Mouse (Mus musculus): ENCODE data around the gene Fig4. TPM values are rescaled to one million over a fixed set of nuclear protein-coding genes. Genes with fewer than 3 reads are reported as not detected.
A peak's percentile ranks its signal among the peaks of the same experiment; 100 is the strongest.

Fig4 gene
- total RNA-seq (2021): 10 to 100 TPM; 30.1 to 31.5 TPM
- long read RNA-seq, experiment 1, transcript Fig4-201 (23 exons, 3,282 nt): major isoform, 58 of 63 reads
- long read RNA-seq, experiment 1, partial matches to known transcripts: 3 of 63 reads
- long read RNA-seq, experiment 1, other reads (novel, unspliced or antisense): 2 of 63 reads
- long read RNA-seq, experiment 2, transcript Fig4-201 (23 exons, 3,282 nt): major isoform, 39 of 44 reads
- long read RNA-seq, experiment 2, partial matches to known transcripts: 0 of 44 reads
- long read RNA-seq, experiment 2, other reads (novel, unspliced or antisense): 5 of 44 reads

GRCm38 (mm10) chr10:41302689-41303431 lies at the start of gene Fig4:
TSS of gene Fig4 (minus strand) at chr10:41303260.
- intact Hi-C loops (cut with DNase I): loop anchor here (10.0 kb wide), 2 partner anchors 92 to 202 kb away; no protein-coding TSS in a partner anchor
- DNase-seq (ENCODE audit: low spot score in 2 of 2): peak; percentile 87 to 91

DNA sequence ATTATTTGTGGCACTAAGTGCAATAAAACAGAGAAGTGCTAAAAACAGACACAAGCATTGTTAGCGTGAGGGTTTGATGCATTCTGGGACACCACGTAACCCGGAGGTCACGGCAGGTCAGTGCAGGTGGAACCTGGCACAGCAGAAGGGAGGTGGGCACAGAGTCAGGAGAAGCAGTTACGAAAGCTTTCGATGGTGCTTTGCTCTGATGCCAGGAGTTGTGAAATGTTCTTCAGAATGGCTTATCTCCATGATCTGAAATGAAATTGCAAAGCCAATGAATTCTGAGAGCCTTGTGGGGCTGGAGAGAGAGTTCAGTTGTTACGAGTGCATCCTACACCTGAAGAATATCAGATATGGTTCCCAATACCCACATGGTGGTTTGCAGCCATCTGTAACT lies 38.3 kb upstream of the Fig4 start:
- DNase-seq (ENCODE audit: low spot score in 2 of 2): no peak
- intact Hi-C loops (cut with DNase I): no loop called here

GRCm38 (mm10) chr10:41332533-41333043 lies 29.5 kb upstream of the Fig4 start:
- no peak for DNase-seq (ENCODE audit: low spot score in 2 of 2)
- intact Hi-C loops (cut with DNase I): no loop called here

- peak in 1 of 2 experiments; percentile 28 for DNase-seq (ENCODE audit: low spot score in 2 of 2)
- intact Hi-C loops (cut with DNase I): no loop called here
Measured at GRCm38 (mm10) chr10:41315866-41316265, 12.8 kb upstream of the Fig4 start.

- no peak for DNase-seq (ENCODE audit: low spot score in 2 of 2)
- intact Hi-C loops (cut with DNase I): loop anchor here (10.0 kb wide), 2 partner anchors 87 to 197 kb away; no protein-coding TSS in a partner anchor
Measured at GRCm38 (mm10) chr10:41308205-41308604, 5.1 kb upstream of the Fig4 start.

- no peak for DNase-seq (ENCODE audit: low spot score in 2 of 2)
- intact Hi-C loops (cut with DNase I): loop anchor here (10.0 kb wide), 2 partner anchors 90 to 200 kb away; no protein-coding TSS in a partner anchor
Measured at GRCm38 (mm10) chr10:41304961-41305455, 1.9 kb upstream of the Fig4 start.

GRCm38 (mm10) chr10:41303639-41304444 lies 782 bp upstream of the Fig4 start, which contains the start of gene Ak9:
TSS of gene Ak9 (plus strand) at chr10:41303980.
- peak; percentile 86 to 88 for DNase-seq (ENCODE audit: low spot score in 2 of 2)
- intact Hi-C loops (cut with DNase I): loop anchor here (10.0 kb wide), 2 partner anchors 91 to 201 kb away; no protein-coding TSS in a partner anchor

DNA sequence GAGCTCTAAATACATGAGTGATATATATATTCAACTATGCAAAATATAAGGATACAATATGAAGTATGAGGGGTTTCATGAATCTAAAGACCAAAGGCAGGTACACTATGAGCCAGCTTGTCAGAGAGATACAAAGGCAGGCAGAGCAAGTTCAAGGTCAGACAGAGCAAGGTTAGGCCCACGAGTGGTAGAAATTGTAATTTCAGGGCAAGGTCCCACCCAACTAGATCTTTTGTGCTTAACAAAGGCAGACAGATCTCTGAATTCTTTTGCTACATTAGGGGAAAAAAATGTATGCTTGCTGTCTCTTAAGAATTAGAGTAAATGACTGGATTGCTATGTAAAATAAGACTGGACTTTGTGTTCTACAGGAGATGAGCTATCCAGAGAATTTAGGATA lies 2.9 kb downstream of the Fig4 start:
- intact Hi-C loops (cut with DNase I): loop anchor here (10.0 kb wide), 2 partner anchors 95 to 205 kb away; no protein-coding TSS in a partner anchor
- no peak for DNase-seq (ENCODE audit: low spot score in 2 of 2)

DNA sequence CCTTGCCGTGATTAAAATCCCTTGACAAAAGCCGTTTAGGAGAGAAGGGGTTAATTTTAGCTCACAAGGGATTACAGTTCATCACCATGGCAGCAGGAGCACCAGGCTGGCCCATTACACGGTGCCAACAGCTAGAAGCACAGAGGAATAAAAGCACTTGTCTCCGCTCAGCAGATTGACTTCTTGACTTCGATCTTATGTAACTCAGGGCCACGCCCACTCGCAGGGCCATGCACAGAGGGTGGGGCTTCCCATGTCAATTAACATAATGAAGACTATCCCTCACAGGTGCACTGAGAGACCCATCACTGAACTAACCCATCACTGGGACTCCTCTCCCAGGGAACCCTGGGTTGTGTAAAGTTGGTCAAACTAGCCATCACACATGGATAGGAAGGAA lies 7.9 kb downstream of the Fig4 start:
- DNase-seq (ENCODE audit: low spot score in 2 of 2): no peak
- intact Hi-C loops (cut with DNase I): no loop called here

GRCm38 (mm10) chr10:41294734-41295133 lies 8.3 kb downstream of the Fig4 start:
- intact Hi-C loops (cut with DNase I): no loop called here

DNA sequence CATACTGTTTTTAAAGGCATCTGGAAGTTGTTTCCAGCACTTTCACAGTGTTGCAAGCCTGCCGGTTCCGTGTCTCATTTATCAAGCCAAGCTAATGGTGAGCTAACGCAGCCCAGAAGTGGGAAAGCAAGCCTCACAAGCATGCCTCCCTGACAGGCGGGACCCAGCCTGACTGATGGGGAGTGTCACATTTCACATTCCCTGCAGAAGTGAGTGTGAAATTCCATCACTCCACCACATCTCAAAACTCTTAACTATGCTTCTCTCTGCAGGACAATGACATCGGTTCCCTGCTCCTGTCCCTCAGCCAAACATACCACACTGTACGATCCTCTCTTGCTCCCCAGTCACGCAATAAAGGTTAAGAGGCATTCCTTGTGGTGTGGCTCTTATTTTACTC lies 10.0 kb downstream of the Fig4 start:
- DNase-seq (ENCODE audit: low spot score in 2 of 2): no peak
- intact Hi-C loops (cut with DNase I): no loop called here

More at GRCm38 (mm10) chr10:41294734-41295133, 8.3 kb downstream of the Fig4 start:
- DNase-seq (ENCODE audit: low spot score in 2 of 2): no peak

DNA sequence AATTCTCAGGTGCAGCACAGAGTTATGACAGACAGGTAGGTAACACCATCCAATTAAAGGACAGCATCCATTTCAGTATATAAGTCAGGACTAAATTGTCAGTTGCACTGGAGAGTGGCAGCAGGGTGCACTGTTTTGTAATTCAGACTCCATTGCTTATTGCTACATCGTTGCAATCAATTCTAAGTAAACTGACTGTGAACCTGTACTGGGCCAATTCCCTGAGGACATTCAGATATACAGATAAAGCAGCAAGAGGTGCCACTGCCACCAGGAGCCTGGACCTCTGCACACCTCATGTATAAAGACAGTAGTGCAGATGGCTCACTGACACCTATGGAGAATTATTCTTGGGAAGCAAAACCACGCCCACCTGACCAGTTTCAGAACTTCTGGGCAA lies 12.0 kb downstream of the Fig4 start:
- DNase-seq (ENCODE audit: low spot score in 2 of 2): no peak
- intact Hi-C loops (cut with DNase I): no loop called here

- DNase-seq (ENCODE audit: low spot score in 2 of 2): peak; percentile 91
- intact Hi-C loops (cut with DNase I): loop anchor here (10.0 kb wide), 2 partner anchors 214 to 634 kb away; partner anchors contain the start of gene Gpr6
Measured at GRCm38 (mm10) chr10:41288771-41289415, 14.2 kb downstream of the Fig4 start.

- intact Hi-C loops (cut with DNase I): loop anchor here (10.0 kb wide), 2 partner anchors 213 to 633 kb away; partner anchors contain the start of gene Gpr6
- DNase-seq (ENCODE audit: low spot score in 2 of 2): no peak
Measured at GRCm38 (mm10) chr10:41288074-41288473, 15.0 kb downstream of the Fig4 start.

DNA sequence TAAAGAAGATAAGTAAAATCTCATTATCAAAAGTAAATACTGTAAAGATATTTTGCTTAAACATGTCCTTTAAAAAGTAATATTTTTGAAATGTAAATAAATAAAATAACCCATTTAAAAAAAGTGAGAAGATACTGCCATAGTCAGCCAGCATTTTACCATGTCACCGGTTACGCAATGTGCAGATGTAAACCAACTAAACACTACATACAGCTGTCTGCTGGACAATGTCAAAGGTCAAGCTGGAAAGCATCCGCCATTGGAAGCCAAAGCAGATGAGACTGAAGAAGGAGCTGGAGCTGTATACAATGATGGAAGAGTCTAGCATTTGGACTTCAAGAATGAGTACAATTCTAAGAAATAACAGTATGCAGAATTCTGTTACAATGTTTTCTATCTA lies 15.4 kb downstream of the Fig4 start:
- DNase-seq (ENCODE audit: low spot score in 2 of 2): no peak
- intact Hi-C loops (cut with DNase I): loop anchor here (10.0 kb wide), 2 partner anchors 213 to 633 kb away; partner anchors contain the start of gene Gpr6

DNA sequence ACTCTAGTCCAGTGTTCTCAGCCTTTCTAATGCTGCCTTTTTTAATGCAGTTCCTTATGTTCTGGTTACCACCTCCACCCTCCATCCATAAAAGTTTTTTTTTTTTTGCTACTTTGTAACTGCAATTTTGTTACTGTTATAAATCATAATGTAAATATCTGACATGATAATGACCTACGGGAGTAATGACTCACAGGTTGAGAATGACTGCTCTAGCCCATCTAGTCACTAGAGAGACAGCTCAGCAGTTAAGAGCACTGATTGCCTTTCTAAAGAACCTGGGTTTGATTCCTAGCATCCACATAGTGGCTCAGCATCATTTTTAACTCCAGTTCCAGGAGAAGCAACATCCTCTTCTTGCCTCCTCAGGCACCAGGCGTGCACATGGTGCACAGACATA lies 21.0 kb downstream of the Fig4 start:
- DNase-seq (ENCODE audit: low spot score in 2 of 2): no peak
- intact Hi-C loops (cut with DNase I): loop anchor here (10.0 kb wide), 2 partner anchors 207 to 627 kb away; partner anchors contain the start of gene Gpr6

DNA sequence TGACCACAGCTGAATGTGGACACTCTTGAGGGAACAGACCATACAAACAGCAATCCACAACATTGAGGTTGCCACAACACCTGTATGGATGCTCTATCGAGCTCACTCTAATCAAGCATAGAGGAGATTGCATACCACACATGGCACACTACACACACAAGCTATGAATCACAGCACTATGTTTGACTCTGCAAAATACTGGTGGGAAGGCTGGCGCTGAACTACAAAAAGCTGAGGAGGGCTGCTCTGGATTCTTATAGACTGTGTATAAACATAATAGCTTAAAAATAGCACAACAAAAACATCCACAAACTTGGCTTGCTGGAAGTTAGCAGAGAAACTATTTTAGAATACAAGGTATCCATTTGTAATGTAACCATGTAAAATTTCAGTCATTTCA lies 22.3 kb downstream of the Fig4 start:
- DNase-seq (ENCODE audit: low spot score in 2 of 2): peak in 1 of 2 experiments; percentile 38
- intact Hi-C loops (cut with DNase I): loop anchor here (10.0 kb wide), 2 partner anchors 206 to 626 kb away; partner anchors contain the start of gene Gpr6

GRCm38 (mm10) chr10:41280177-41280576 lies 22.9 kb downstream of the Fig4 start:
- DNase-seq (ENCODE audit: low spot score in 2 of 2): no peak
- intact Hi-C loops (cut with DNase I): loop anchor here (10.0 kb wide), 2 partner anchors 205 to 625 kb away; partner anchors contain the start of gene Gpr6

Data from left cerebral cortex, postnatal 14 days (tissue).